Mouse (Mus musculus) embryo, embryonic 11 days (tissue): ENCODE results near the gene Usp12.
"Not testable (repeated sequence)": the region's sequence is repeated elsewhere in the genome, so short reads cannot be mapped to it uniquely, and the experiment has no call there.

Source experiments
- DNase-seq: peaks from one replicate; pipeline ENCODE4 v3.0.0-alpha.2; 2015

The Usp12 gene

DNA sequence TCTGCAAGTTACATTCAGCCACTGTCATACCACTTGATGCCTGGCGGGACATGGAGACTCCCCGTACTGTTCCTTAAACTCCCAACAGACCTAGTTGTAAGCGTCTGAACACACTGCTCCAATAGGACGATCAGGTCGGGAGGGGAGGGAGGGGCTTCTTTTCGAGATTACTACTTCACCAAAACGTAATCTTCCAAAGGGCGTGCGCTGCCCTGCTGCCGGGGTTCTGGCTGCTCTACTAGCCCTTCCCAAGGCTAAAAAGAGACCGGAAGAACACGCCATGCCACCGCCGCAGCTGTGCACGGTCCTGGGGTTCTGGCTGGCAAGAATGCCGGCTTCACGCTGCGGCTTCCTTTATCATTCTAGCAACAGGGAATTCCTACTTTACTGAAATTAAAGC lies 58.5 kb downstream of the Usp12 start:
- no peak for DNase-seq

DNA sequence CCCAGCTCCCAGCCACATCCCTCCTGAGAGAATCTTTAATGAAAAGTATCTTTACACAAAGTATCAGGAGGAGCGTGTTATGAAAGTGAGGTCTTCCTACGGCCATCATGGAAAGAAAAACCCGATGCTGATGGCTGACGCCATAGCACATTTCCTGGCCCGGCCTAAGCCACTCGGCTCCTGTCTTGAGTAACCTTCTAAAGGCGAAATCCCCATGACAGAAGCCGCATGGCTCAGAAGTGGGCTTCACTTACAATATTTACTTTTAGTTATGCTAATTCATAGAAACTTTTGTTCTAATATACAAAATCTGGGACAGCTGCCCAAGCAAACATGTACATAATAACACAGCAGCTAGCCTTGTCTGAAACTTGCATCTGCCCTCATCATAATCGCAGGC lies 59.8 kb downstream of the Usp12 start:
- DNase-seq = not testable (repeated sequence)

DNA sequence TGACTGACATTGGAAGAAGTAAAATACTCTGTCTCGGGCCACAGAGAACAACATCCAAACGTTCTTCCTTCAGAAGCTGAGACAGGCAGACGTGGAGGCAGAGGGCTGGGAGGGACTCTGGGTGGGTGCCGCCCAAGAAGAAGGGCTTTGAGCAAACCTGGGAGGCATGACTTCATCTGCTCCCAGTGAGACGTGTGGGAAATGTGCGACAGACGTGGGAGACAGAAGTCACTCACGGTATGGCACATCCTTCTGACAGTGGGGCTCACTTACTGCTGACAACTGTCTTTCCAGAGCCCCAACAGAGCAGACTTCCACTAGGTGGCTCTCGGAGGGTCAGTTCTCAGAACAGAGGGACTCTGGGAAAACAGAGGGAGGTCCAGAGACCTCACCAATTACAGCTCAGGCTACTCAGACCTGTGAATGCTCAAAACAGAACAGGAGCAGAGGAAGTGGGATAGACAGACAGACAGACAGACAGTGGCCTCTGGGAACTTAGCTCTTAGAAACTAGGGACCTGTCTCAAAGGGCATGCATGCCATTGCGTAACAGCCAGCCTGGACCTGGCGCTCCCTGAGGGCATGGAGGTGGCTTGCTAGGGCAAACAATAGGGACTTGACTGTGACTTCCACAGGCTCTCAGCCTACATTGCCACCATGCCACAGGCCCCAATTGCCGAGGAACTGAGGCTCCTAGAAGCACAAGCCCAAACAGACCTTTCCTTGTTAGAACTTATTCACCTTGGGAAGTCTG lies 60.7 kb downstream of the Usp12 start:
- no peak for DNase-seq

- no peak for DNase-seq
Observed at GRCm38 (mm10) chr5:146733372-146733771, 61.4 kb downstream of the Usp12 start.

DNA sequence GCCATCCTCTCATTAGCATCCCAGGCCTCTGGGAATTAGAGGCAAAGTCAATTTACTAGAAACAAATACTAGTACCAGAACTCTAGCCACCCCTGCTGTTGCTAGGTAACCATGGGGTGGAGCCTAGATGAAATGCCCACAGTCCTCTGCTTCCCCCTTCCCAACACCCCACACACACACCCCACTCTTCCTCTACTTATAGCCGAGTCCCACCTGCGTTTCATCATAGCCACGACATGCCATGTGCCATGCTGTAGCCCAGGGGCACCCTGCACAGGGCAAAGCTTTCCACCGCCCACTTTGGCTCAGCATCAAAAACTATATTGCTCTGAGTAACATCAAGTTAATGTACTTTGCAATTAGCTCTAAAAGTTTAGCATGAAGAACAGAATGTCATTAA lies 67.8 kb downstream of the Usp12 start:
- DNase-seq = no peak

DNA sequence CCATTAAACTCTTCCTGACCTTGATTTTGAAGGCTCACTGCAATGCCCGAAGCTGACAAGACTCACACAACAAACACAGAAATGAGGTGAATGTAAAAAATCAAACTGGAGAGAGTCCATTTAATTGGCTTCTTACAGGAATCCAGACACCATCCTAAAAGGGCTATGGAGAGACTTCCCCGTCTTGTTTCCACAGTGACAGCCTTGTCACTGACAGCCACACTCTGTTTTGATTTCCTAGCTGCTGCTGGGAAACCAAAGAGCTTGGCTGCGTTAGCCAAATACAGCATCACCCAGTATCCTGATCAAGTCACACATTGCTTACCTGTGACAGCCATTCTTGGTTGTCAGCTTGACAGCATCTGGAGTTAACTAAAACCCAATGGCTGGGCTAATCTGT lies 69.8 kb downstream of the Usp12 start:
- no peak for DNase-seq

GRCm38 (mm10) chr5:146723452-146723851 lies 71.4 kb downstream of the Usp12 start:
- no peak for DNase-seq

DNA sequence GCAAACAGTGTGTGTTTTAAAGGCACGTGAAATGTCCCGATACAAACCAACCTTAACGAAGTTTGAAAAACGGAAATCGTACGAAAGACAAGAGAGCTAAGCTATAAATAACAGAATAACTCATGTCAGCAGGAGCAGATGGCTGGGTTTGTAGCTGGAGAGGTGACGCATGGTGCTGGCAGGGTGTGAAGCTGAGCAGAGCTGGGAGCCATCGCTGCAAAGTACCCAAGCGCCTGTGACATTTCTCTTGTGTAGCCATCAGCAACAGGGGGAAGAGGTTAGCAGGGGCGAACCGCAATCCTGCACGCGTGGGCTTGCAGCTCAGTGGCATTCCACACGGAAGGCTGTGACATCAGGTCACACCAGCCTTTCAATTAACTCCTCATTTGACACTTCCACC lies 72.6 kb downstream of the Usp12 start:
- peak; percentile 24 for DNase-seq

DNA sequence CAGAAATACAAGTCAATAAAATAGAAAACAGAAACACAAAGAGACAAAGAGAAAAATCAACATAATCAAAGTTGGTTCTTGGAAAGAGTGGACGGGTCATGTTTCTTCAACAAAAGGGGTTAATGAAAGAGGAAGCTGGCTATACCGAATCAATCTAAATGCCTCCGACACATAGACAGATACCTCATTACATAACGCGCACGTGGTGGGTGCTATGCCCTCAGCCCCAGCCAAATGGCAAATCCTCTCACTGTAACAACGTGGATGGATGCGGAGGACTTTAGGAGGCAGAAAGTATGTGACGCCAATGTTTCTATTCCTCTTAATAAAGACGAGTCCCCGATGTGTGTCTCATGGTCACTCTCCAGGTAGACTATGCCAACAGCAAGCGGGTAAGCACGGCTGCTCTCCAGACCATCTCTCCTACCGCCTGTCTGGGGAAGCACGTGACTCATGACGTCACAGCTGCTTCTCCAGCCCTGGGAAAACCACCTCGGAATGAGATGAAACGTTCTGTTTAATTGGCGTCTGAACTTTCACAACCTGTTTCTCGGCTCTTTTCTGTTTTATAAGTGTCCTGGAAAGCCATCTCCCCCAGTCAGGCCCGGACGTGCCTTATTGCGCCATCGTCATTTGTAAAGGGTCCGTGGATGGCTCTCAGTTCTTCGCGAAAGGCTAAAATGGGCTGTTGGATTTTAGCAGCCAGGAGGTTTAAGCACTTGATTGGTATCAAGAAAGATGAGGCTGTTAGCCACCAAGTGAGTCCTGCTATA lies 75.0 kb downstream of the Usp12 start:
- DNase-seq = no peak

GRCm38 (mm10) chr5:146713836-146714235 lies 81.0 kb downstream of the Usp12 start:
- DNase-seq = no peak

DNA sequence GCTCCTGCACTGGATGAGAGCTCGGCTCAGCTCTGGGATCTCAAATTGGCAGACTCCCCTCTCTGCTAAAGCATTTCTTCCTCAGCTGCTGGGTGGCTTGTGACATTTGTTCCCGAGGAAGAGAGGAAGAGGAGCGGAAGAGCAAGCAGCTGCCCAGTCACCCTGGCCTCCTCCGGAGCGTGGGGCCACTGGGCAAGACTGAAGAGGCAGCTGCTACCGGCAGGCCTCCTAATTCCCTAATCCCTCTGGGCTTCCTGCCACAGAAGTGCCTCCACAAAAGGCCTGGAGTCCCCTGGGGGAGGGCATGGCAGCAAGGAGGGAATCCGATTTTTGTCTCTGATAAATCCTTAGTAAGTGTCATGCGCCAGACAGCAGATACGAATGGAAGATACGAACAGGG lies 81.7 kb downstream of the Usp12 start:
- DNase-seq = peak; percentile 41

DNA sequence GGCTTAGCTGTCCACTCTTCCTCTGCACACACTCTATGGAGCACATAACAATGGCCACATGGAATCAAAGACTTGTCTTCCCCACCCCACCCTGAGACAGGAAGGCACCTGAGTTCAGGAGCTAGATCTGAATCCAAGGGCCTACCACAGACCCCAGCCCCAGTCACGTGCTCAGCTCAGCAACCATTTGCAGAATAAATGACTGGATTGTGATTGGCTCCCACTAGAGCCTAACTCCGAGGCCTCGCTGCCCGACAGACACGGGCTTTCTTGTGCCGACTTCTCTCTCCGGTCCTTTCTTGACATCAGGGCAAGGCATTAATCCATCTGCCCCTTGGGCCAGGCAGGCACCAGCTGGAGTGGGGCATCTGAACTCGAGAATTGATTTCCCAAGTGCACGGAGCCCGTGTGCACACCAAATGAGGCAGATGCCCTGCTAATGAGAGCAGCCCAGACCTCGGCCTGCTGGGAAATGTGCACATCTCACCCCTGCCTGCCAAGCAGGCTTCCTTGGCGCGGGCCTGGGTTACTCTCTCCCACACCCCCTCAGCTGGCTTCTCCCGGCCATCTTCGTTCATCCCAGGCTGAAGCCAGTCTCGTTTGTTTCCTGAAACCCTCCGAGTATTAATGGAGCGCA lies 82.4 kb downstream of the Usp12 start:
- peak; percentile 40 for DNase-seq

- DNase-seq = no peak
Observed at GRCm38 (mm10) chr5:146709361-146709760, 85.4 kb downstream of the Usp12 start.

DNA sequence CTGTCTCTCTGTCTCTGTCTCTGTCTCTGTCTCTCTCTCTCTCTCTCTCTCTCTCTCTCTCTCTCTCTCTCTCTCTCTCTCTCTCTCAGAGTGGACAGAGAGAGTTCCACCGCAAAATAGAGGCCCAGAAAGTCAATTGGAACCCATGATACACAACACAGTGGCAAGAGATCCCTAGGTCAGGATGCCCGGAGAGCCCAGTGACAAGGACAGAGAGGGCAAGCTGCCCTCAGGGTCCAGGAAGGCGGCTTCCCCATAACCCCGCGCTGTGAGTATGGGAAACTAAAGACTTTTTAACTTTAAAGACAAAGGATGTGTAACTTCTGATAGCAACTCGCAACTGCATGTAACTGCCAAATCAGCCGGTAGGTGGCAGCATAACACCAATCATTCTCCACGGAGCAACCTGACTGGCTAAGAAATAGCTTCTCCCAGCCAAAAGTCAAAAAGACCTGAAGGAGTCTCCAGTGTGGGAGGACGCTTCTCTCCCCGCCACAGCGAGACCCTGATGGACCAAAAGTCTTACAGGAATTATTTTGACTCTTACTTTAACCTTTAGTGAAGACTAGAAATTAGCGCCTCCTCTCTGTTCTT lies 88.9 kb downstream of the Usp12 start:
- DNase-seq = peak; percentile 85

DNA sequence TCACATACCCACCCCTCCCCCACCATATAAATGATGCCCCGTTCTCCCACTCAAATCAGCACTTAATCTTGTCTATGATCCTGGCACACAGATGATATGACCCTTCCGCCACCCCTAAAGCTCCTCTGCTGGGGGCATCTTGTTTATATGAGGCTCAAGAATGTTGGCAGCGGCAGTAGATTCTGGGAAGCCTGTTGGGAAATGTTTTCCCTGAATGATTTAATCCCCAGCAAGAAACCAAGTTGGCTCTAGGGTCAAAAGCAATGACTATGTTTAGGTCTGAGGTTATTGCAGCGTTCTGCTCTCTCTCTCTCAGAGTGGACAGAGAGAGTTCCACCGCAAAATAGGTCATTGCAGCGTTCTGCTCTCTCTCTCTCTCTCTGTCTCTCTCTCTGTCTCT lies 89.4 kb downstream of the Usp12 start:
- no peak for DNase-seq

DNA sequence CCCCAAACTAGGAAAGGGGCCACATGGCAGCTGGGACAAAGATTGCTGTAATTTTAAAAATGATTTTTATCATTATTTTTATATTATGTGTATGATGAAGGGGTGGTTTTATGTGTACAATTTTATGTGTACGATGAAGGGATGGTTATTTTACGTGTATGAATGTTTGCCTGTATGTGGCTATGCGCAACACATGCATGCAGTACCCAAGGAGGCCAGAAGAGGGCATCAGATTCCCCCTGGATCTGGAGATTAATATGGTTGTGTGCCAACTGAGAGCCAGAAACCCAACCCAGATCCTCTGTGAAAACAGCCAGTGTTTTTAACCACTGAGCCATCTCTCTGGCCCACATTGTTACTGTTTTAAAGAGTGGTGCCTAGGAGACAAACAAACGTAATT lies 90.6 kb downstream of the Usp12 start:
- DNase-seq = no peak

DNA sequence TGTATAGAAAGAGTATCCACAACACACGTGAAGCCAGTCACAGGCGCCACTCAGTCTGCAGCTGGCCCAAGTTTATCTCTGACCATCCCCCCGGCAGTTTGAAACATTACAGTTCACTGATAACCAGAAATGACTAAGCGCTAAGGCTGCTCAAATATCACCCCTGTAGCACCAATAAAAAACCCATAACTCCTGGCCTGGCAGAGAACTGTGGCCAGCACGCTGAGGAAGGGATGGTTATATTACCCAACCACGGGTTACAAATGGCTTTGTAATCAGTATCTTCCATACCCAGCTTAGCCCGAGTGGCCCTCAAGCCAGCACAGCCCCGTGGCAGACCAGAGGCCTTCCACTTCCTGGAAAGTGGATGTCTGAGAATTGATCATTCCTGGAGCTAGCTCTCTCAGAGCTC lies 91.1 kb downstream of the Usp12 start:
- no peak for DNase-seq

GRCm38 (mm10) chr5:146700099-146700498 lies 94.7 kb downstream of the Usp12 start:
- no peak for DNase-seq

- DNase-seq = no peak
Observed at GRCm38 (mm10) chr5:146699433-146700019, 95.3 kb downstream of the Usp12 start.

DNA sequence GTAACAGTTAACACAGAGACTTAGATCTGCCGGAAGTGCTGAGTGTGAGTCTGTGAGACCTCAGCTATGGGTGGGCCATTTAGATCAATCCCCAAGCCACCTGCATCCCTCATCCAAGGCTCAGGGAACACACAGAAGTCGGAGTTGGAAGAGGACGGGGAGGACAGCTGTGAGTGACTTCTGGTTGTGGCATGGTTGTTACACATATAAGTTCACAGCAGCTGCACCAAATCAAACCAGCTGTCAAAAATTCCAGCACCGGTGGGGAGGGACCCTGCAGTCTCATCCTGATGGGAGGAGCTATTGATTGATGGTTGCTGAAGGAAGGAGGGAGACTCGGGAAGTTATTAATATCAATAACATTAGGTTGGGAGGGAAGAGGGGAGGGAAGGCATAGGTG lies 99.3 kb downstream of the Usp12 start:
- DNase-seq = no peak

GRCm38 (mm10) chr5:146692976-146693361 lies 101.8 kb downstream of the Usp12 start:
- DNase-seq = no peak

DNA sequence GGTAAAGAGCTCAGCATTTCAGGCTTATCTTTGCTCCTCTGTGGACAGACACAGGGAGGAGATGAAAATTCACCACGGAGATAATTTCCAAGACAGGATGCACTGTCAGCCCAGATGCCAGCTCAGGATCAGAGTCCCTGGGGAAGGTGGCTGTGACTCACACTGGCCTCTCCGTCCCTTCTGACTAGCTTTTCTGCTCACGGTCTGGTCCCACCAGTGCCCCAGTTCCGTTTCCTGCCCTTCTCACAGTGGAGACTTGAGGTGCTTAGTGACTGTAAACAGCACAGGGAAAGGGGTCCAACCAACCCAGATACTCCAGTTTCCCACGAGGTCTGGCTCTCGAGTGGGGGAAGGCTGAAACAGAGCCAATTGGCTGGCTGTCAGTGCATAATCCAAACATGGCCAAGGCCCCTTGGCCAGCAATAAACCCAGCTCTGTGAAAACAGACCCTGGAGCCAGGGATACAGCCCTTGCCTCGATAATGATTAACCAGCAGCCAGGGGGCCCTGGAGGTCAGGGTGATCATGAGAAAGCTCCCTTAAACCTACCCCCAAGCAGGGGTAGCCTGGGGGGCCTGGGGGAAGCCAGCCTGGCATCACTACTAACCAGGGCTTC lies 102.3 kb downstream of the Usp12 start:
- no peak for DNase-seq

DNA sequence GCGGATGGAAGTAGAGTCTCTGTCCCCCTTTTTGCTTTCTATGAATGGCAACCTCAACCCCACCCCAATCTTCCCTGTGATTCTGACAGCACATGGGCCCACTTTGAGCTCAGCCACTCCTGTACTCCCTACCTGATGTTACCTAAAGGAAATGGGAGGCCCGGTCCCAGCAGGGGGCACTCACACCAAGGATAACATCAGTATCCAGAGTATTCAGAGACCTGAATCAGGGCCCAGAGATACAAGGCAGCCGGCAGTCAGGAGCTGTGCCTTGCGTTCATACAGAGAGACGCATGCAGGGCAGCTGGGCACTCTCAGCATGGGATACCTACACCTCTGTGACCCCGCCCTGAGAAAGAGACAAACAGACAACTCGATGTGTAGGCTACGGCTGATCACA lies 103.1 kb downstream of the Usp12 start:
- DNase-seq = no peak
